ENCODE assay signal across 20 mouse cellular contexts in the genomic region with DNA sequence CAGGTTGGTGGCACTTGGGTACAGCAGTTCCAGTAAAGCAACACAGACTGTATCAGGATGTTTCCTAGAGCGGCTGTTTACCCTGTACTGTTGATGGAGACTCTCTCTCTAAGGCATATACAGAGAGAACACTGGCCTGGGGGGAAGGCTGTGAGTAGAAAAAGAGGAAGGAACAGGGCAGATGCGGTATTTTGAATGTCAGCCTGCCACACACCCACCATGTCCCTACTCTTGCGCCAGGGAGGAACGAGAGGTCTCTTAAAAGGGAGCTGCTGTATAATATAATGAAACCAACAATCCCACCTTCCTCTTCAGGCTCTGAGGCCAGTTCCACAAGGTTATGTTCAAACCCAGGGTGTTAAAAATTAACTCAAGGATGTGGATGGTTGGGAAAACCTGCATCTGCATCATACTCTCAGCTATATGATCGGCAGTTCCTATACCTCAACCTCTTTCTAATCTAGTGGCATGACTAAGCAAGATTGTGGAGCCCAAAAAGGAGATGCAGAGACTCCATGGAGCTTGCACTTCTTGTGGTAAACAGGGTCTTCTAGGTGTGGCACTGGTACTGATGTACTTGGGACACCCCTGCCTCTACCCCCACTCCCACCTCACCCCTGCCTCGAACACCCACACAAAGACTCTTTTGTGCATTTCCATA. TPM values are rescaled to one million over a fixed set of nuclear protein-coding genes. Genes with fewer than 3 reads are reported as not detected.
"Had no signal": no experiment of that assay in that cellular context is flagged by ENCODE, and none has a peak within 500 bp of the region (broad histone marks: within the 10 kb centered on the region; RNA-seq: fewer than 3 reads in every experiment).

No protein-coding gene starts in this region.

- H3K9me3 ChIP-seq: limb, embryonic 10.5 days; liver, embryonic 15.5 days; midbrain, embryonic 13.5 days; neural tube, embryonic 12.5 days had no signal

- H3K4me1 ChIP-seq: limb, embryonic 10.5 days; liver, embryonic 15.5 days; midbrain, embryonic 13.5 days; neural tube, embryonic 12.5 days had no signal

- H3K4me3 ChIP-seq: limb, embryonic 10.5 days; liver, embryonic 15.5 days; midbrain, embryonic 13.5 days; neural tube, embryonic 12.5 days had no signal

- DNase-seq: kidney, adult 11 months; kidney, adult 9 months; kidney, postnatal 36 days; lung, adult 2 months; retina, postnatal 1 day; right cerebral cortex, postnatal 25 days; thymus, postnatal 14 days had no signal

- ATAC-seq: lung, postnatal 0 days; midbrain, embryonic 13.5 days had no signal

- H3K36me3 ChIP-seq: limb, embryonic 10.5 days; liver, embryonic 15.5 days; midbrain, embryonic 13.5 days; neural tube, embryonic 12.5 days had no signal

- H3K27ac ChIP-seq: kidney, postnatal 0 days; limb, embryonic 10.5 days; liver, embryonic 15.5 days; macrophage; midbrain, embryonic 13.5 days; neural tube, embryonic 12.5 days had no signal

- H3K27me3 ChIP-seq: liver, embryonic 15.5 days; midbrain, embryonic 13.5 days; neural tube, embryonic 12.5 days had no signal

- H3K4me2 ChIP-seq: liver, embryonic 11.5 days; liver, embryonic 15.5 days; midbrain, embryonic 13.5 days; neural tube, embryonic 12.5 days had no signal

- H3K9ac ChIP-seq: liver, embryonic 15.5 days; midbrain, embryonic 13.5 days; neural tube, embryonic 12.5 days had no signal

RNA-seq across cellular contexts. Expression of a gene that starts 20.3 kb away (rescaled TPM):
- total RNA-seq: layer of hippocampus, postnatal 14 days; left cerebral cortex, adult 18-20 months; left cerebral cortex, postnatal 10 days; midbrain, postnatal 0 days had no signal
- polyA plus RNA-seq: limb, embryonic 10.5 days; liver, embryonic 11.5 days; midbrain, embryonic 13.5 days; midbrain, postnatal 0 days; neural tube, embryonic 12.5 days; small intestine, adult 2 months had no signal

RNA-seq across cellular contexts. Expression of a gene that starts 58.1 kb away (rescaled TPM):
- total RNA-seq: midbrain, postnatal 0 days had no signal
- polyA plus RNA-seq: kidney, postnatal 0 days; liver, embryonic 11.5 days; lung, postnatal 0 days; macrophage; midbrain, embryonic 13.5 days; small intestine, adult 2 months had no signal
